Mouse (Mus musculus) hindbrain, embryonic 16.5 days (tissue): ENCODE data around the gene Anapc15. TPM values are rescaled to one million over a fixed set of nuclear protein-coding genes. Genes with fewer than 3 reads are reported as not detected.

Experiments
- ATAC-seq: fragments of 200-750 bp; cut with Nextera tagmentation; 2 replicates; pipeline ENCODE4 v1.8.0; 2017; ENCODE audit warnings: moderate TSS enrichment, moderate library complexity
- H3K27ac ChIP-seq: fragments of 300-500 bp; sonication (generic); 2 replicates; pipeline ENCODE4 v1.5.1; 2014; ENCODE audit warnings: low read depth, mild to moderate bottlenecking, control low read depth, low read length, moderate library complexity
- H3K27me3 ChIP-seq: fragments of 300-500 bp; sonication (generic); replicated peaks from 2 replicates; pipeline ENCODE4 v1.6.1; 2014; ENCODE audit warnings: low read length; ENCODE audit not compliant: control insufficient read depth, insufficient read depth
- H3K36me3 ChIP-seq: fragments of 300-500 bp; sonication (generic); 2 replicates; pipeline ENCODE4 v1.6.1; 2014; ENCODE audit warnings: mild to moderate bottlenecking, low read length, moderate library complexity, mixed read lengths; ENCODE audit not compliant: control insufficient read depth, insufficient read depth
- H3K4me1 ChIP-seq: fragments of 300-500 bp; sonication (generic); 2 replicates; pipeline ENCODE4 v1.6.1; 2014; ENCODE audit warnings: low read depth, low read length; ENCODE audit not compliant: control insufficient read depth, insufficient read depth
- H3K4me2 ChIP-seq: fragments of 300-500 bp; sonication (generic); 2 replicates; pipeline ENCODE4 v1.6.1; 2014; ENCODE audit warnings: mild to moderate bottlenecking, low read length, control low read depth, moderate library complexity
- H3K4me3 ChIP-seq: fragments of 300-500 bp; sonication (generic); 2 replicates; pipeline ENCODE4 v1.5.1; 2014; ENCODE audit warnings: mild to moderate bottlenecking, low read length, control low read depth, moderate library complexity
- H3K9ac ChIP-seq: fragments of 300-500 bp; sonication (generic); 2 replicates; pipeline ENCODE4 v1.6.1; 2014; ENCODE audit warnings: low read depth, mild to moderate bottlenecking, control low read depth, low read length, moderate library complexity
- H3K9me3 ChIP-seq: fragments of 300-500 bp; sonication (generic); 2 replicates; pipeline ENCODE4 v1.6.1; 2014; ENCODE audit warnings: mild to moderate bottlenecking, low read length, moderate library complexity; ENCODE audit not compliant: control insufficient read depth
- WGBS: fragments of 180-500 bp; shearing (Covaris S2); extraction: QIAGEN DNeasy Blood & Tissue Kit; methylation state at CpG from one replicate; pipeline ENCODE4 v1.1.7; 2014; 5-methylcytosine and 5-hydroxymethylcytosine counted together
- polyA plus RNA-seq: library from polyadenylated mRNA; unstranded; fragments of >200 nt; fragmentation: Nextera tagmentation; extraction: Ambion mirVana; gene quantifications from 2 replicates; pipeline ENCODE4 v1.2.1, GENCODE M21; 2015

The Anapc15 gene
- 72.2 and 72.7 TPM in 2 replicates for polyA plus RNA-seq

DNA sequence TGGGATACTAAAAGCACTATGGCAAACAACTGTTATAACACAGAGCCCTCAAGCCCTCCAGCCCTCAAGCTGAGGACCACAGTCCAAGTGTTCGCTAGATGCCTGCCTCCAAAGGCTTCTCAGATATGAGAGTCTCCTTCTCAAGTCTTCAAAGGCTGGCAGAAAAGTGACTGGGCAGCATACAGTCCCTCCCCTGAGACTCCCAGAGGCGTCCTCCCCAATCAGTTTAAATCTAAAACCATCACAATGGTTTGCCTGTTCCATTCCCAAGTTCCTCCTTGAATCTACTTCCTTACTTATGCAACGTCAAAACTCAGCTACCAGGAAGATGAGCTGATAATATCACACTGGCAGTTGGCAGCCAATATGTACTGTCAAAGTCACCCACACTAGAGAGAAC lies at the start of gene Anapc15:
Anapc15 (plus strand) TSS at position 301 of the 400 bp plus-strand sequence.
- no peaks in the 10 kb centered on the region for H3K36me3 ChIP-seq
- H3K4me3 ChIP-seq, result no peak within 1 kb of the TSS
- H3K27me3 ChIP-seq, result no peaks in the 10 kb centered on the region
- WGBS, result 74% methylated on average over 3 of the region's 3 CpGs
- H3K4me2 ChIP-seq, result no peak within 1 kb of the TSS
- H3K27ac ChIP-seq, result no peak within 1 kb of the TSS
- no peak for ATAC-seq
- no peaks in the 10 kb centered on the region for H3K4me1 ChIP-seq
- H3K9ac ChIP-seq, result no peak within 1 kb of the TSS
- H3K9me3 ChIP-seq, result no peaks in the 10 kb centered on the region

DNA sequence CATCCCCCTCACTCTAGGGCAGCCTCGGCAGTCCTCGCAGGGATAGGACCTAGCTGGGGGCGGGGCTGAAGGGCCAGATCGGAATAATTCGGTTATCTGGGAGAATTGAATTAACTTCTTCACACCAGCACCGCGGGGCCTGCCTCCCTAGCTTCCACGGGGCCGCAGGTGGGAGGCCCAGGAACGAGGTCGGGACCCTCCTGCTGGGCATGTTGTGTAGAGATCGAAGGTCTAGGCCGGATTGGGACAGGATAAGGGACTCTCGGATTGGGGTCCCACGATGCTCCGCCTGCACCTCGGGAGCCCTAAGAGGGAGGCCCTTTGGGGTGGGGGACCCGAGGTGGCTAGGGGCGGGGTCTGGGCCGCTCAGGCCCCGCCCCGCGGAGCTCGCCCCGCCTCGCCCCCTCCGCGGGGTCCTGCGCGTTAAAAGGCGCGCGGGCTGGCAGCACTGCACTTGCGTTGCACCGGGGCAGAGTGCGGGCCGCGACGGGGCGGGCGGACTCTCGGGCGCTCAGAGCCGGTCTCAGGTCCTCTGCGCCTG lies 45.6 kb upstream of the Anapc15 start, which contains the start of gene Phox2a:
Phox2a (plus strand) TSS at position 453 of the 541 bp plus-strand sequence.
- no peak for ATAC-seq
- WGBS, result 2% methylated on average over 35 of the region's 45 CpGs
- Histone ChIP-seq H3K9ac (peak within 1 kb of the TSS; percentile 15; the same call in 1 of the 2 replicates), H3K36me3 (no peaks in the 10 kb centered on the region), H3K9me3 (no peaks in the 10 kb centered on the region), H3K27me3 (peaks cover 60% of the 10 kb centered on the region), H3K27ac (no peak within 1 kb of the TSS), H3K4me3 (peak within 1 kb of the TSS; percentile 31), H3K4me2 (peak within 1 kb of the TSS; percentile 52), H3K4me1 (peaks cover 20% of the 10 kb centered on the region)

DNA sequence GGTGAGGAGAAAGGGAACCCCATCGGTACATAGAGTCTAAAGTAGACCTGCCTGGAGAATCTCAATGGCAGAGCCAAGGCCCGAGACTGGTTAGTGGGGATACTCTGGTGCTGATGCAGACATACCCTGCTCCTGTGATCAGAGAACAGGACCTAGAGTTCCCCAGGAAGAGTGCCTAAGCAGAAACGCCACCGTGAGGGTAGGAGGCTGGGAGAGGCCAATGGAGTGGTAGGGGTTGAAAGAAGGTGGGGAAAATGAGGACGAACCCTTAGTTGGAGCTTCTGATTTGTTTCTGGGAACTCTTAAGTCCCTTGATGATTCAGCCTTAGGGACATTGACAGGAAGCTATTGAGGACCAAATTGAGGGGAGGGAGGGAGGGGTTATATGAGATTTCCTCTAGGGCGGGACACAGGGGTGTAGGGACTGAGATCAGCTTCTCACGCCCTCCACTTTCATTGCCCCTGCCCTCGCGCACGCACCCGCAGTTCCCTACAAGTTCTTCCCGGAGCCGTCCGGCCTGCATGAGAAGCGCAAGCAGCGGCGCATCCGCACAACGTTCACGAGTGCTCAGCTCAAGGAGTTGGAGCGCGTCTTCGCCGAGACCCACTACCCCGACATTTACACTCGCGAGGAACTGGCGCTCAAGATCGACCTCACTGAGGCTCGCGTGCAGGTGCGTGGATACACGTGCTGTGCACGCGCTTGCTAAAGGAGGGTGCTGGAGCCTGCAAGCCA lies 43.1 kb upstream of the Anapc15 start:
- no peak for ATAC-seq
- H3K4me3 ChIP-seq, result peak overlapping the region; percentile 40
- H3K9ac ChIP-seq, result peak overlapping the region; percentile 11; the same call in 1 of the 2 replicates
- H3K27me3 ChIP-seq, result peaks cover 70% of the 10 kb centered on the region
- peaks cover 20% of the 10 kb centered on the region for H3K4me1 ChIP-seq
- H3K4me2 ChIP-seq, result peak overlapping the region; percentile 83
- H3K36me3 ChIP-seq, result no peaks in the 10 kb centered on the region
- 3% methylated on average over 35 of the region's 35 CpGs for WGBS
- H3K9me3 ChIP-seq, result no peaks in the 10 kb centered on the region
- no peak overlapping the region for H3K27ac ChIP-seq

DNA sequence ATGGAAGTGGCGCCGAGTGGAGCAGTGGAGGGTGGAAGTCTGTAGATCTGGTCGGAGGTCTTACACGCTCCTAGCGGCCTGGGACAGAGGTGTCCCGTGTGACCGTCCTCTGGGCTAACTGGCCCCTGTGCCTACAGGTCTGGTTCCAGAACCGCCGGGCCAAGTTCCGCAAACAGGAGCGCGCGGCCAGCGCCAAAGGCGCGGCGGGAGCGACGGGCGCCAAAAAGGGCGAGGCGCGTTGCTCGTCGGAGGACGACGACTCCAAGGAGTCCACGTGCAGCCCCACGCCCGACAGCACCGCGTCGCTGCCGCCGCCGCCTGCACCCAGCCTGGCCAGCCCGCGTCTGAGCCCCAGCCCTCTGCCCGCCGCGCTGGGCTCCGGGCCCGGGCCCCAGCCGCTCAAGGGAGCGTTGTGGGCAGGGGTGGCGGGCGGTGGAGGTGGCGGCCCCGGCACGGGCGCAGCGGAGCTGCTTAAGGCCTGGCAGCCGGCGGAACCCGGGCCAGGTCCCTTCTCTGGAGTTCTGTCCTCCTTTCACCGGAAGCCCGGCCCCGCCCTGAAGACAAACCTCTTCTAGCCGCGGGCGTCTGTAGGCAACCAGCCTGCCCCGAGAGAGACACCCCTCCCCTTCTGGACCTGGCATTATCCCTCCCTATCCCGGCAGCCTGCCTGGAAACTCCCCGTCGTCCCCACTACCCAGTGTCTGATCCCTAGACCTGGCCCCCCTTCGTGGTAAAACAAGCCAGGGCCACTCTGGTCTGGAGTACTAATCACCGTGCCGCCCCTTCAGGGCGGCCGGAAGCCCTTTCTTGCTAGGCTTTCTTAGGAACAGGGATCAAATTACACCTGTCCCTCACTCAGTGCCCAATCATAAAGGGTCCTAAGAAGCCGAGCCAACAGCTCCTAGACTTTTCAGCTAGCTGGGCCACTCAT lies 41.7 kb upstream of the Anapc15 start:
- peak overlapping the region; percentile 60 for H3K9ac ChIP-seq
- peak overlapping the region; percentile 40 for H3K4me3 ChIP-seq
- peaks cover 20% of the 10 kb centered on the region for H3K4me1 ChIP-seq
- peak overlapping the region; percentile 83 for H3K4me2 ChIP-seq
- ATAC-seq, result peak; percentile 74
- H3K9me3 ChIP-seq, result no peaks in the 10 kb centered on the region
- no peaks in the 10 kb centered on the region for H3K36me3 ChIP-seq
- under 1% methylated on average over 68 of the region's 71 CpGs for WGBS
- H3K27ac ChIP-seq, result no peak overlapping the region
- peaks cover 67% of the 10 kb centered on the region for H3K27me3 ChIP-seq

DNA sequence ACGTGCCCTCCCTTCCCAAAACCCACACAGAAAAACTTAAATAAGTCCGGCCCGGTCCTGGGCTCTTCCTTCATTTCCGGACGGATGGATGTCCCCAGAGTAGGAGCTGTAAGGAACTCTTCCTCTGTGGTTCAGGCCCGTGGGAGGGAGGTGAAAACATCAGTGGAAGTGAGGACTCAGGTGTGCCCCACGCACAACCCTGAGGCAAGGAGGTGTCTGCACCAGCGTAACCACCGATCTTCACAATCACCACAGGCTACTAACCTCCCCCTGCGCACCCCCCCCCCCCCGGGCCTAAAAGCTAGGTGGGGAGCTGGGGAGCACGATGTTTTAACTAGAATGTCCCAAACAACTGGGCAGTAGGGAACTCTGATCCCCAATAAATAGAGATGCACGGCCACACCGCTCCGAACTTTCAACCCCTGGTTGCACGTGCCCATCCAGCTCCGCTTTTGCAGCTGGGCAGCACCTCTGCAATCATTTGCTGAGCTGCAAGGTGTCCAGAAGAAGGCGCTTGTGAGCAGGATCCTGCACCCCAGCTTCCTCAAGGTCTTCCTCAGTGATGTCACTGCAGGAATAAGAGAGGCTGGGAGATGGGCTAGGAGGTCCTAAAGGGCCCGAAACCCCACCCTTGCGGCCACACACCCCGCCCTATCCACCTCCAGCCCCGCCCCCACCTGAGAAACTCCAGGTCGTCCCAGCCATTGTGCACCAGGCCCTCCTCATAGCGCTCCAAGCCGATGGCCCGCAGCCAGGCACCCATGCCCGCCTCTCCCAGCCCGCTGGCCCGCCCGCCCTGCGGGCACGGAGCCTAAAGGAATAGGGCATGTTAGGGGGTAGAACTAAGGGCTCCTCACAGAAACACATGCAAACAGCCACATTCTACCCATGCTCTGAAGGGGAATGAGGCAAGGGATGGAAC lies 40.4 kb upstream of the Anapc15 start:
- H3K4me2 ChIP-seq, result no peak overlapping the region
- H3K4me1 ChIP-seq, result peaks cover 17% of the 10 kb centered on the region
- peak; percentile 24; the same call in 1 of the 2 replicates for ATAC-seq
- H3K36me3 ChIP-seq, result peaks cover 3% of the 10 kb centered on the region; the same call in 1 of the 2 replicates
- H3K9me3 ChIP-seq, result no peaks in the 10 kb centered on the region
- 34% methylated on average over 32 of the region's 32 CpGs for WGBS
- no peak overlapping the region for H3K27ac ChIP-seq
- H3K9ac ChIP-seq, result no peak overlapping the region
- H3K4me3 ChIP-seq, result no peak overlapping the region
- H3K27me3 ChIP-seq, result peaks cover 54% of the 10 kb centered on the region

DNA sequence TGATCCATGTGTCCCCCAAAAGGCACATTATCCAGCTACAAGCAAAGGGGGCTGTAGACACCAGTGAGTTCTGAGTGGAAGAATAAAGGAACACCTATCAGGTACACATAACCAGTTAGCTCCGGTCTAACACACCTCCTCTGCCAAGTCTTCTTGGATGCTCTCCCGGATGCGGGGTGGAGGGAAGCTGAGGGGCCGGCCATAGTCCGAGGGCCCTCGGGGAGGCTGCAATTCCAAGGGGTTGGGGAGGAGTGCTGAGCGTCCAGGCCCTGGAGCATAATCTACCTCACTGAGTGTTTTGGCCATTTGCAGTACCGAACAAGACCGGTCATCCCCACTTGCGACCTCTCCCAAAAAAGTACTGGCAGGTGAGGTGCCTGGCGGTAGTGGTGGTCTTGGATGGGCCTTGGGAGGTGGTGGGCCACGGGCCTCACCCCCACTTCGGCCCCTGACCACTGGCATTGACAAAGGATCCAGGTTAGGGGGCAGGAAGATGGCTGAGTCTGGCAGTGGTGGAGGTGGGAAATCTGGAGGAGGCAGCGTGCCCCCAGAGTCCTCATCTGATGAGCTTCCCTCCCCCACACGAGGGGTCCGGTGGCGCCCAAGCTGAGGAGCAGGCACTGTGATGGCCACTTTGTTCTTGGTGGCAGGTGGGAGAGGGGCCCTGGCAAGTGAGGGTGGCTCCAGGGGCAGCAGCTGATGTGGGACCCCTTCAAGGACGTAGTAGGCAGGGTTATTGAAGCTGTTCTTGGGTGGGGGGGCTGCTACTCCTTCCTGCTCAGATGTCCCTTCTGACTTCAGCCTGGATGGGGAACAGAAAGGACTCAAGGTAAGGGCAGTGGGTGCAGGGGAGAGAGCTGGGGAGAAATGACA lies 39.5 kb upstream of the Anapc15 start:
- H3K27ac ChIP-seq, result no peak overlapping the region
- ATAC-seq, result no peak
- H3K27me3 ChIP-seq, result peaks cover 46% of the 10 kb centered on the region

DNA sequence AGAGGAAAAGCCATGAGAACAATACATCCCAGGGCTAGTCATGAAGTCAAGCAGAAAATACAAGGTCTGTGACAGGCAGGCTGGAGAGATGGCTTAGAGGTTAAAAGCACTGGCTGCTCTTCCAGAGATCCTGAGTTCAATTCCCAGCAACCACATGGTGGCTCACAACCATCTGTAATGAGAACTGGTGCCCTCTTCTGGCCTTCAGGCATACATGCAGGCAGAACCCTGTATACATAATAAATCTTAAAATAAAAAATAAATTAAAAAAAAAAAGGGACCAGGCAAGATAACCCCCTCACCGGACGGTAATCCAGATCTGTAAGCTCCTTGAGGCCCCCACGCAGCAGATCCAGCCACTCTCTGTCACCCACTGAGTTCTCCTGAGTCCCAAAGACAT lies 33.1 kb upstream of the Anapc15 start:
- no peak overlapping the region for H3K4me3 ChIP-seq
- peaks cover 6% of the 10 kb centered on the region for H3K4me1 ChIP-seq
- no peaks in the 10 kb centered on the region for H3K9me3 ChIP-seq
- ATAC-seq, result no peak
- H3K9ac ChIP-seq, result no peak overlapping the region
- no peak overlapping the region for H3K4me2 ChIP-seq
- WGBS, result 90% methylated on average over 3 of the region's 3 CpGs
- no peaks in the 10 kb centered on the region for H3K27me3 ChIP-seq
- peaks cover 10% of the 10 kb centered on the region; the same call in 1 of the 2 replicates for H3K36me3 ChIP-seq
- no peak overlapping the region for H3K27ac ChIP-seq

More for the DNA sequence above, 39.5 kb upstream of the Anapc15 start:
- Histone ChIP-seq H3K9me3 (no peaks in the 10 kb centered on the region), H3K4me3 (no peak overlapping the region), H3K4me1 (peaks cover 16% of the 10 kb centered on the region), H3K9ac (no peak overlapping the region), H3K36me3 (peaks cover 3% of the 10 kb centered on the region; the same call in 1 of the 2 replicates), H3K4me2 (no peak overlapping the region)
- WGBS, result 85% methylated on average over 17 of the region's 18 CpGs
